Mouse (Mus musculus) ovary, adult 10 weeks (tissue): Measurements from ENCODE around the gene Stxbp2. TPM values are rescaled to one million over a fixed set of nuclear protein-coding genes. Genes with fewer than 3 reads are reported as not detected.

Source experiments
- polyA plus RNA-seq: library from polyadenylated mRNA; stranded (reverse); fragments of 350-450 nt; fragmentation: Illumina TruSeq; extraction: RNeasy Lipid Tissue Mini Kit (QIAGEN cat#74804); gene quantifications from one replicate; pipeline ENCODE4 v1.2.3, GENCODE M21; 2014

Stxbp2 gene
- polyA plus RNA-seq: 8.1 TPM

GRCm38 (mm10) chr8:3630647-3631477 is at the start of gene Stxbp2:
Gene Stxbp2 (plus strand): TSS chr8:3630955.

GRCm38 (mm10) chr8:3586993-3587390 is 43.8 kb upstream of the Stxbp2 start, which contains the start of gene Camsap3:
Gene Camsap3 (plus strand): TSS chr8:3587293.

DNA sequence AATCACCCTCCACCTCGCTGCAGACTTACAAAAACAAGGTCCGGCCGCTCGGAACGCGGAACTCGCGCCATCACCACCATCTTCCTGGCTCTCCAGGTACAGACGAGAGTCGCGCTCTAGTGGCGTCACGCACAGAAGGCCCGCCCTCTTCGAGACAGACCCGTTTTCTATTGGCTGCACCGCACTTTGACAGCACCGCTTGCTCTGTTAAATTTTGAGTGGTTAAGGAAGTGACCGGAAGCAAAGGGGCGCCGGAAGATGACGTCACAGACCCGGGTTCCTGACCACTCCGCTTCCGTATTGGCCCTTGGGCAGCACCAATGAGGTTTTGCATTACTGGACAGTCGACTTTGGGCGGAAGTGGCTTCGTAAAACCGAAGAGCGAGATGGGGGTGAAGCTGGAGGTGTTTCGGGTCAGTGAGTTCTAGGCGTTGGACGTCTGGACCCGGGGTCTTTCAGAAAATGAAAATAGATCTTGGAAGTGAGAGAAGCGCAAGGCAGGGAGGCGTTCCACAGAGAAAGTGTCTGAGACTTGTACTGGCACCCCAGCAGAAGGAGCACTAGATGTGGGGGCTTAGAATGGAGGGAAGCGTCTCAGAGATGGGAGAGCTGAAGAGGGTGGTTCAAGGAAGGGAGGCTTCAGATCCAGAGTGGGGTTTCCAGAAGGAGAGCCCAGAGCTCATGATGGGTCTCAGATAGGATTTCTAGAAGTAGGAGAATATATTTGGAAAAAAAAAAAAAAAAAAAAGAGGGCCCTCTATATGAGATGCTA is 9.4 kb upstream of the Stxbp2 start, which contains the start of the genes Xab2 and Pet100:
TSS of gene Xab2 (minus strand) at position 118 of the 772 bp plus-strand sequence.
TSS of gene Pet100 (plus strand) at position 350 of the 772 bp plus-strand sequence.

DNA sequence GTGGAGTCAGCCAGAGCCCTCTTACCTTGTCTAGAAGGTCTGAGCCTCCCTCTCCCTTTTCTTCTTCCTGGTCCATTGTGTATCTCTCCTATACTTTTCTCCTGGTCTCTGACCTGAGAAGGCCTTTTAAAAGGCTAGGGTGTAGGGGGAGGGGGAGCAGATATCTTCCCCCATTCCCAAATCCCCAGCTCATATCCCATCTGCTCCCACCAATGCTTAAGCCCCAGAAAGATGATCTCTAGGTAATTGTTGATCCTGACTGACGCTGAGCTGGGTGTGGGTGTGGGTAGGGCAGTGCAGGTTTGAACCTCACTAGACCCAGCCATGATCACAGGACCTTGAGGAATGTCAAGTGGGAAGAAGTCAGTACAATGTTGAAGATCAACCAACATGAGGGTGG is 5.3 kb upstream of the Stxbp2 start, which contains the start of gene Pcp2:
TSS of gene Pcp2 (minus strand) at position 101 of the 400 bp plus-strand sequence.

GRCm38 (mm10) chr8:3655526-3655925 is 24.8 kb downstream of the Stxbp2 start, which contains the start of gene Retn:
Gene Retn (plus strand): TSS chr8:3655770.

GRCm38 (mm10) chr8:3665507-3665906 is 34.8 kb downstream of the Stxbp2 start, which contains the start of gene Mcemp1:
Gene Mcemp1 (plus strand): TSS chr8:3665754.

GRCm38 (mm10) chr8:3671980-3672491 is 41.3 kb downstream of the Stxbp2 start, which contains the start of gene Fcor:
Gene Fcor (minus strand): TSS chr8:3672362.

DNA sequence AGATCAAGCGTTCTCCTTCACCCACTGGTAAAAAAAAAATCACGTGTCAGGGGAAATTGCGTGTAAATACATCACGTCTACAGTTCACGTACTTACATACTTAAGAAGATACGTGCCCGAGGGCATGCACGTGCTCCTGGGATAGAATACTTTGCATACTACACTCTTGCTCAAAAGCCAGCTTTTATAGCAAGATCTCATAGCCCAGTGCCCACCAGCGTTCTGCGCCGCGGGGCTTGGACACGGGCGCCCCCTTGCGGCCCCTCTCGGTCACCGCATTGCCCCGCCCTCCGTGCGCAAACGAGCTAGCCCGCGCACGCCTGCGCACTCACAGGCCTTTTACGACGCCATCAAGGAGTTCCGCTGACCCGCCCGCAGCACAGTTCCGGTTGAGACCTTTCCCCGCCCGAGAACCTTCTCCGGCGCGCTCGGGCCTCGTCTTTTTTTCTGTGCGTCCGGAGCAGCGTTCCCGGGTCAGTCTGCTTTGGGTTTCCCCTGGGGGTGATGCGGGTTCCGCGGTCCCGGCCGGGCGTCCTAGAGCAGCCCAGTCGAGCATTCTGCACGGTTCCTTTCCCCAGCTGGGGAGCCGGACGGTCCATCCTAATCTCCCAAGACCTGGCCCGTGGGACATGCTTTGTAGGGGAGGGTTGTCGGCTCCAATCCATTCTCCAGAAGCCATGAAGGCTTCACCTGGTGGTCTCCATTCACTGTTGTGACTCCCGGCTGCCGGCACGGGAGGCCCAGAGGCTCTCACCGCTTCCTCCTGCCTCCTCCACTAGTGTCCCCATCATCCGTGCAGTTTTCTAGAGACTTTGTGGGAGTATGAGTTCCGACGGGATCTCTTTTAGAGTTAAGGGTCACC is 45.6 kb downstream of the Stxbp2 start, which contains the start of gene Trappc5:
TSS of gene Trappc5 (plus strand) at position 169 of the 862 bp plus-strand sequence.

Other genes with a start within 250 kb of the Stxbp2 start
- gene Arhgef18, start 237.9 kb upstream of the Stxbp2 start, polyA plus RNA-seq: 6.4 TPM
- gene Pex11g, start 163.3 kb upstream of the Stxbp2 start, polyA plus RNA-seq: 0.54 TPM
- gene Tex45, start 160.1 kb upstream of the Stxbp2 start, polyA plus RNA-seq: not detected
- 2.7 TPM for gene Zfp358, start 137.8 kb upstream of the Stxbp2 start, polyA plus RNA-seq
- gene Mcoln1, start 130.5 kb upstream of the Stxbp2 start, polyA plus RNA-seq: 6.6 TPM
- 4.0 TPM for gene Pnpla6, start 115.6 kb upstream of the Stxbp2 start, polyA plus RNA-seq
- gene C330021F23Rik, start 63.0 kb upstream of the Stxbp2 start, polyA plus RNA-seq: 1.2 TPM
- 0.26 TPM for gene Camsap3, start 43.7 kb upstream of the Stxbp2 start, polyA plus RNA-seq
- 0.48 TPM for gene Xab2, start 9.6 kb upstream of the Stxbp2 start, polyA plus RNA-seq
- gene Pet100, start 9.4 kb upstream of the Stxbp2 start, polyA plus RNA-seq: 7.8 TPM
- gene Pcp2, start 5.4 kb upstream of the Stxbp2 start, polyA plus RNA-seq: not detected
- gene Retn, start 24.8 kb downstream of the Stxbp2 start, polyA plus RNA-seq: 6.5 TPM
- 0.51 TPM for gene Mcemp1, start 34.8 kb downstream of the Stxbp2 start, polyA plus RNA-seq
- 2.0 TPM for gene Fcor, start 41.4 kb downstream of the Stxbp2 start, polyA plus RNA-seq
- 9.5 TPM for gene Trappc5, start 45.3 kb downstream of the Stxbp2 start, polyA plus RNA-seq
- not detected for gene Fcer2a, start 63.2 kb downstream of the Stxbp2 start, polyA plus RNA-seq
- gene Clec4g, start 89.7 kb downstream of the Stxbp2 start, polyA plus RNA-seq: not detected
- gene Cd209a, start 118.0 kb downstream of the Stxbp2 start, polyA plus RNA-seq: 10.0 TPM
- 0.34 TPM for gene Cd209e, start 223.4 kb downstream of the Stxbp2 start, polyA plus RNA-seq
- not detected for gene Cd209d, start 247.6 kb downstream of the Stxbp2 start, polyA plus RNA-seq